8 mouse cellular contexts compared by ENCODE assay signal in the genomic region with DNA sequence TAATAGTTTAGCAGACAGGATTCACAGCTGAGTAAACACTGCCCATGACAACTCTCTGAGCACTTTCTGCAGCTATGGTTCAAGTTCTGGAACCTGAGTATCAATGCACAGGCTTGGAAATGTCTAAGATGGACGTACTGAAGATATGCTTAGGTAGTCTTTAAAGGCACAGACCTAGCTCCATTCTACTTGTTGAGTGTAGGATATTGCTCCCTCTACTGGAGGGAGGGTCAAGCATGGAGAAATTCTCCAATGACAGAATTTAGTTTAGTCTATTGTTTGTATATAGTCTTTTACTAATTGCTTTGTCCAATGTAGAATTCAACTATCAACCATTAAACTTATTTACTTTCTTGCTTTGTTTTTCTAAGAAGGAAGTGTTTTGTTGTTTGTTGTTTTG.
DNase-seq lines count a peak whose midpoint lies in the region; ATAC-seq and TF ChIP-seq lines count a peak whose summit lies in the region.

No protein-coding gene starts in this region.

- H3K4me2 ChIP-seq in kidney, embryonic 16.5 days (replicated peaks; ENCODE audit: low read depth, low read length) = no peak overlapping the region
- no peak overlapping the region for H3K4me2 ChIP-seq in kidney, embryonic 14.5 days (replicated peaks; ENCODE audit: low read depth, low read length)

- CTCF ChIA-PET in Patski (lab: Charles Lee) = interaction anchor here (0.7 to 5.0 kb wide), 10 partner anchors 10 to 142 kb away, joined by 3 to 44 read pairs (median 3); a partner anchor contains a TSS

- no peaks in the 10 kb centered on the region; the same call in 1 of the 2 replicates for H3K36me3 ChIP-seq in kidney, embryonic 16.5 days (ENCODE audit: insufficient read depth, low read length)
- H3K36me3 ChIP-seq in kidney, embryonic 14.5 days (ENCODE audit: control insufficient read depth, insufficient read depth, low read length) = no peaks in the 10 kb centered on the region

- H3K27ac ChIP-seq in kidney, embryonic 16.5 days (ENCODE audit: low read length) = no peak overlapping the region
- H3K27ac ChIP-seq in kidney, embryonic 14.5 days (ENCODE audit: low read depth, low read length) = no peak overlapping the region

- peak; percentile 49; the same call in 1 of the 2 replicates for ATAC-seq in kidney, embryonic 16.5 days (ENCODE audit: low FRiP score, low TSS enrichment)
- ATAC-seq in kidney, embryonic 14.5 days (ENCODE audit: low FRiP score, low TSS enrichment) = no peak; the same call in 1 of the 2 replicates
- peak; percentile 94 for ATAC-seq in CD4-positive, CD25-positive, alpha-beta regulatory T cell, adult 4 months
- ATAC-seq in Patski = no peak

- DNase-seq in Patski (ENCODE audit: low read depth, low spot score) = no peak
- DNase-seq in kidney, postnatal 36 days = peak; percentile 28 to 58
- no peak for DNase-seq in right cerebral cortex, postnatal 10 days (ENCODE audit: low spot score in 2 of 2)
- DNase-seq in frontal cortex, postnatal 14 days (ENCODE audit: low spot score in 2 of 2) = no peak
- DNase-seq in urinary bladder, postnatal 4 days (ENCODE audit: low spot score in 2 of 2) = no peak

- POLR2A ChIA-PET in Patski (lab: Charles Lee) = interaction anchor here (0.7 kb wide), 1 partner anchor 100 kb away, joined by 3 read pairs; no protein-coding TSS in a partner anchor

- H3K27me3 ChIP-seq in kidney, embryonic 16.5 days (ENCODE audit: insufficient read depth, low read length) = no peaks in the 10 kb centered on the region
- no peaks in the 10 kb centered on the region for H3K27me3 ChIP-seq in kidney, embryonic 14.5 days (ENCODE audit: control insufficient read depth, insufficient read depth, low read length)
- no peaks in the 10 kb centered on the region for H3K27me3 ChIP-seq in Patski

- H3K9me3 ChIP-seq in kidney, embryonic 16.5 days (ENCODE audit: low read length) = no peaks in the 10 kb centered on the region
- no peaks in the 10 kb centered on the region for H3K9me3 ChIP-seq in kidney, embryonic 14.5 days (ENCODE audit: control insufficient read depth, low read length)

- WGBS in kidney, embryonic 16.5 days = 27% methylated on average over 1 of the region's 1 CpGs
- WGBS in kidney, embryonic 14.5 days = 22% methylated on average over 1 of the region's 1 CpGs

- no peak overlapping the region for H3K9ac ChIP-seq in kidney, embryonic 16.5 days (replicated peaks; ENCODE audit: low read length)
- H3K9ac ChIP-seq in kidney, embryonic 14.5 days (ENCODE audit: low read depth, low read length) = no peak overlapping the region

- peak; percentile 52 for TF ChIP-seq CTCF in Patski (IDR thresholded peaks at IDR 0.05)

- in situ Hi-C loops in Patski (cut with MboI; ENCODE audit: low pct_unique_long_range_greater_than_20kb) = no loop called here

- H3K4me1 ChIP-seq in kidney, embryonic 16.5 days (ENCODE audit: insufficient read depth, low read length) = no peaks in the 10 kb centered on the region
- no peaks in the 10 kb centered on the region for H3K4me1 ChIP-seq in kidney, embryonic 14.5 days (ENCODE audit: control insufficient read depth, insufficient read depth, low read length)

- H3K4me3 ChIP-seq in kidney, embryonic 16.5 days (ENCODE audit: low read length) = no peak overlapping the region
- H3K4me3 ChIP-seq in kidney, embryonic 14.5 days (ENCODE audit: low read length) = no peak overlapping the region

Comparison
In these comparisons a context has a peak if more than half of its experiments do, and no peak if none do; other contexts are left out.
1. ATAC-seq: peak in kidney, embryonic 16.5 days (single experiment) and CD4-positive, CD25-positive, alpha-beta regulatory T cell, adult 4 months (single experiment); none in kidney, embryonic 14.5 days (single experiment) and Patski (single experiment).
2. DNase-seq: peak in kidney, postnatal 36 days (2 of 2); none in Patski (single experiment), right cerebral cortex, postnatal 10 days (0 of 2), frontal cortex, postnatal 14 days (0 of 2) and urinary bladder, postnatal 4 days (0 of 2).